Mouse (Mus musculus) ES-Bruce4 (cell line): Measurements from ENCODE around the gene Thrap3.

ENCODE experiments used
- CTCF ChIP-seq: IDR thresholded peaks from one replicate; pipeline ENCODE4 v1.8.1; 2011; ENCODE audit warnings: low read depth, low read length
- EP300 ChIP-seq: IDR thresholded peaks from 2 replicates; pipeline ENCODE4 v1.6.1; 2011; ENCODE audit warnings: low read depth, low read length; ENCODE audit not compliant: insufficient read depth
- POLR2A ChIP-seq: IDR thresholded peaks from one replicate; pipeline ENCODE4 v1.8.1; 2011; ENCODE audit warnings: low read length; ENCODE audit not compliant: insufficient read depth

DNA sequence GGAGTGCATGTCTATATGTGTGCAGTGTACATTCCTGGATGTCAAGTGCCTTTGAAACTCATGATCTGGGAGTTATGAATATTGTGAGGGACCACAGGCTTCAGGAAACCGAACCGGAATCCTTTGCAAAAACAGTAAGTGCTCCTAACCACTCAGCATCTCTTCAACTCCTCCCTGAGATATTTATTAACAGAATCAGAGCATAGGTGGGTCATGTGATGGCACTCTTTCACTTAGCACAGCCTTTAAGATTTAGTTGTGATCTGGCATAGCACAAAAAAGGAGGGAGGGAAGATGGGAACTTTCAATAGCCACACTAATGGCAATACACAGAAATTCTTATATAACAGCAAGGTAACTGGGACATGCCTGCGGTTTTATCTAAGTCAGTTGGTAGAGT lies 15.5 kb downstream of the Thrap3 start:
- TF ChIP-seq CTCF: no peak
- TF ChIP-seq POLR2A: no peak
- no peak for TF ChIP-seq EP300
